Mouse (Mus musculus) adrenal gland, postnatal 14 days (tissue): Measurements from ENCODE around the gene Mfsd14a. TPM values are rescaled to one million over a fixed set of nuclear protein-coding genes. Genes with fewer than 3 reads are reported as not detected.

ENCODE experiments used
- DNase-seq: peaks from one replicate; pipeline ENCODE4 v3.0.0; 2021; ENCODE audit warnings: mixed read lengths
- total RNA-seq: library from RNA; stranded (reverse); gene quantifications from 2 replicates; pipeline ENCODE4 v1.2.3, GENCODE M21; 2021

Gene Mfsd14a
- total RNA-seq, 1 experiment from 2014 or later, result 53.1 TPM

GRCm38 (mm10) chr3:116653278-116653945 lies 9.1 kb downstream of the Mfsd14a start:
- DNase-seq, result no peak

GRCm38 (mm10) chr3:116652033-116652446 lies 10.4 kb downstream of the Mfsd14a start:
- DNase-seq, result no peak

- no peak for DNase-seq
These were observed 11.8 kb downstream of the Mfsd14a start for GRCm38 (mm10) chr3:116650698-116651097.

GRCm38 (mm10) chr3:116648805-116649204 lies 13.7 kb downstream of the Mfsd14a start:
- no peak for DNase-seq

- no peak for DNase-seq
These were observed 16.1 kb downstream of the Mfsd14a start for GRCm38 (mm10) chr3:116646387-116646786.

- no peak for DNase-seq
These were observed 20.1 kb downstream of the Mfsd14a start for GRCm38 (mm10) chr3:116642373-116642772.

GRCm38 (mm10) chr3:116641811-116642371 lies 20.6 kb downstream of the Mfsd14a start:
- DNase-seq, result no peak

- no peak for DNase-seq
These were observed 22.5 kb downstream of the Mfsd14a start for GRCm38 (mm10) chr3:116640024-116640423.

- DNase-seq, result no peak
These were observed 23.9 kb downstream of the Mfsd14a start for GRCm38 (mm10) chr3:116638572-116638971.

- DNase-seq, result no peak
These were observed 24.6 kb downstream of the Mfsd14a start for GRCm38 (mm10) chr3:116637693-116638476.

- no peak for DNase-seq
These were observed 26.7 kb downstream of the Mfsd14a start for GRCm38 (mm10) chr3:116635799-116636198.

- DNase-seq, result no peak
These were observed 27.6 kb downstream of the Mfsd14a start for GRCm38 (mm10) chr3:116634853-116635252.

- DNase-seq, result no peak
These were observed 28.4 kb downstream of the Mfsd14a start for GRCm38 (mm10) chr3:116634091-116634490.

GRCm38 (mm10) chr3:116632971-116633370 lies 29.5 kb downstream of the Mfsd14a start:
- DNase-seq, result no peak

GRCm38 (mm10) chr3:116631459-116631858 lies 31.0 kb downstream of the Mfsd14a start:
- DNase-seq, result no peak

- DNase-seq, result no peak
These were observed 39.8 kb downstream of the Mfsd14a start for GRCm38 (mm10) chr3:116622641-116623040.

GRCm38 (mm10) chr3:116620636-116621370 lies 41.7 kb downstream of the Mfsd14a start:
- DNase-seq, result peak; percentile 25

- no peak for DNase-seq
These were observed 43.6 kb downstream of the Mfsd14a start for GRCm38 (mm10) chr3:116618855-116619254.

GRCm38 (mm10) chr3:116615318-116616068 lies 47.0 kb downstream of the Mfsd14a start:
- DNase-seq, result no peak

- no peak for DNase-seq
These were observed 48.1 kb downstream of the Mfsd14a start, which contains the start of gene Trmt13 for GRCm38 (mm10) chr3:116614295-116614892. Gene Trmt13 (minus strand): TSS chr3:116614587.

GRCm38 (mm10) chr3:116604570-116604969 lies 57.9 kb downstream of the Mfsd14a start:
- no peak for DNase-seq
